Mouse (Mus musculus) ES-E14 (cell line): Measurements from ENCODE around the gene Guca1a.

Source experiments
- CHD2 ChIP-seq: IDR thresholded peaks from 2 replicates; pipeline ENCODE4 v1.6.1; 2014; ENCODE audit warnings: mild to moderate bottlenecking, low read depth, low read length, inconsistent platforms
- HCFC1 ChIP-seq: IDR thresholded peaks from 2 replicates; pipeline ENCODE4 v1.6.1; 2012; ENCODE audit warnings: low read length, inconsistent platforms, borderline replicate concordance; ENCODE audit not compliant: insufficient read depth

DNA sequence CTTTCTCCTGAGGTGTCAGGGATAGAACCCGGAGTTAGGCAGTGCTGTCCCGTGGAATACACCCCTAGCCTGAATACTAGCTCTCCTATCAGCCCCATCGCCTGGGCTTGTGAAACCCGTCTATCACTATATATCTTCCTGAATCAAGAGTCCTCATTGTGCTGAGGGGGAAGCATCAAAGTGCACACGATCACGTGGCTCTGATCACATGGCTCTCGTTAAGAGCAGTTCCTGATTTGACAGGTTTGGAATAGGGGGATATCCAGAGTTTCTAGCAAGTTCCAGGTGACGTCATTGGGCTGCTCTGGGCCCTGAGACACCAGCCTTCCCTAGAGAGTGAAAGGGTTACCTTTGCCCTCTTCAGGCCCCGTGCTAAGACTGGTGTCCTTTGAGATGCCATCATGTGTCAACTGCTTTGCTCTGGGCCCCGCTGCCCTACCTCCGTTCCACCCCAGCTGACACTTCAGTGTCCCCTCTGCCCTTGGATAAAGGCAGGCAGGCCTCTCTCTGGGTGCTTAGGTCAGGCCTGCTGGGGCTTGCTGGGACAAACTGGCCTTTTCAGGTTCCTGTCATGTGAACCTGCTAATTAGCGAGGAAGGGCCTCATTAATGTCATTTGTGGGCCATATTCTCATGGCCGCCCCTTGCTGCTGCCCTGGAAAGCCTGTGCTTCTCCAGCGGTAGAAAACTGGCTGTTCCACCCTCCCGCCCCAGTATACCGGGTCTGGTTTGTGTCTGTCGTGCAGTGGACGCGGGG is 41.1 kb upstream of the Guca1a start:
- no peak for TF ChIP-seq CHD2
- no peak for TF ChIP-seq HCFC1
